Mouse (Mus musculus) liver, adult 2 months (tissue): ENCODE measurements around the gene Fry.
A peak's percentile ranks its signal among the peaks of the same experiment; 100 is the strongest.

Source experiments
- CTCF ChIP-seq: fragments of 200-500 bp; IDR thresholded peaks from 2 replicates; pipeline ENCODE4 v1.5.1; 2011; ENCODE audit warnings: low read depth, low read length, control low read depth
- POLR2A ChIP-seq: fragments of 200-500 bp; IDR thresholded peaks from 2 replicates; pipeline ENCODE4 v1.6.1; 2011; ENCODE audit warnings: low read length, control low read depth; ENCODE audit not compliant: insufficient read depth; ENCODE audit errors: extremely low read depth

DNA sequence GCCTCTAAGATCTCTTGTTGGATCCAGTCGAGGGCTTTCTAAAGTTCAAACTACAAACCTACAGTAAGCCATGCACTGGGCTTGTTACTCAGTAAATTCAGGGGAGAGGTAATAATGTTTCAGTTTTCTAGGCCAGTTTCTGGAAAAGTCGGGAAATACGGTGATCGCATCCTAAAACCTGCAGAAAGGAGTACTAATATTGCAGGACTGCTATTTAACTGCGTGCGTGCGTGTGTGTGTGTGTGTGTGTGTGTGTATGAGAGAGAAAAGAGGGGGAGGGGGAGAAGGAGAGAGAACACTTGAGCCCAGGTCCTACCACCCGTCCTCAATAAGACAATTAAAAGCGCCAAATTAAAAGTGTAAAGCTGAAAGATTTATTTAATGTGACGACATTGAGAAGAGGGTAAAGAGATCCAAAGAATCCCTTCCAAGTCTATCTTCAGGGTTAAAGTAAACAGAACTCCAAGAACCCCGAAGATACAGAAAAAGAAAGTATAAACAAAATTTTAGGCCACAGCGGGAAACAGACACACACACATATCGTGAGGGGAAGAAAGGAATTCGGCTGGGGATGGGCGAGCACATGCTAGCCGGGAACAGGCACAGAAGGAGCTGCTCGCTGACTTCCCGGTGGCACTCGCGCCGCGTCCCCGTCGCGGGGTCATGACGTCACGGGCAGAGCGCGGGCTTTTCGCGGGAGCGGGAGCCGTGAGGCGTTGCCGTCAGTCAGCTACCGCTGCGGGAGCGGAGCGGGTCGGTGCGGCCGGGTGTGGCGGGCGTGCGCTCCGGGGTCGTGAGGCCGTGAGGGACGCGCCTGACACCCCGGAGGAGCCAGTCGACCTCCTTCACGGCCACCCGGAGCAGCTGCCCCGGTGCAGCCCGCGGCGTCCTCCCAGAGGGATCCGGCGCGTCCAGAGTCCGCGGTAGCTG is 403.8 kb downstream of the Fry start, which contains the start of gene Brca2:
- no peak for TF ChIP-seq CTCF
- TF ChIP-seq POLR2A = peak; percentile 38; the same call in 1 of the 2 replicates
